Mouse (Mus musculus) erythroblast, embryonic 14.5 days (primary cell): Measurements from ENCODE around the gene Fbxl17.

Experiments
- GATA1 ChIP-seq: IDR thresholded peaks from 2 replicates; pipeline ENCODE4 v1.6.1; 2012; ENCODE audit warnings: low read length, inconsistent platforms, mixed read lengths
- TAL1 ChIP-seq: IDR thresholded peaks from 3 replicates; pipeline ENCODE4 v1.6.1; 2012; ENCODE audit warnings: low read length, inconsistent platforms, mixed read lengths

- no peak for TF ChIP-seq GATA1
- no peak for TF ChIP-seq TAL1
These were observed 259.1 kb downstream of the Fbxl17 start for GRCm38 (mm10) chr17:63240731-63241106.
